Mouse (Mus musculus): Measurements from ENCODE around the gene Tbc1d2. TPM values are rescaled to one million over a fixed set of nuclear protein-coding genes. Genes with fewer than 3 reads are reported as not detected.

Gene Tbc1d2
- polyA plus RNA-seq (2016; fragmentation: Nextera tagmentation; extraction: Ambion mirVana): 0.83 and 0.98 TPM in 2 replicates

DNA sequence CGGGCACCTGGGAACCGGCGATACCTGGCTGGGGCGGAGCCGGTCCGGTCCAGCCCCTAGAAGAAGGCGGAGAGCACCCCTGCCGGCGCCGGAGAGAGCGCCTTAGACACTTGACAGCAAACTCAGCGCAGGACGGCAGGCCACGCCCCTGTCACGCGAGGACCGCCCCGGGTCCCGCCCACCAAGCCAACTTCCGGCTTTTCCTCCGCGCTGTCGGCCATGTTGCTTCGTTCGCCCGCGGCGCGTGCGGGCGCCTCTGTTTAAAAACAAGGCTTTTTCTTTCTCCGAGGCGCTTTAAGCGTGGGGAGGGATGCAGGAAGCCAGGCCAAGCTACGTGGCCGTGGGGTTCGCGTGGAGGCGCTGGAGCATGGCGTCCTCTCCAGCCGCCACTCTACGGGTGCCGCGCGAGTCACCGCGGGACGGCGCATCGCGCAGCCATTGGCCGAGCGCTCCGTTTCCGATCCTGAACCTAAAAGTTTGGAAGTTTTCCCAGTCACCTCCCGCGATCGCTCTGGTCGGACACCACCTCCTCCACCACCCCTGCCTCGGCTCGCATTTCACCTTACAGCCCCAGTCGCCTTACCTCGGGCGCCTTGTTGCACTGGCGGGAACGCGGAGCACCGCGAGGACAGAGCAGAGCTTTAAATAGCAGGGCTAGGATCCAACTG lies at the start of gene Tbc1d2:
Gene Tbc1d2, minus strand, starts transcription at position 124 of the 668 bp plus-strand sequence.
- Histone ChIP-seq H3K27me3 (peaks cover 49% of the 10 kb centered on the region), H3K36me3 (replicated peaks) (no peaks in the 10 kb centered on the region), H3K4me3 (replicated peaks) (peak within 1 kb of the TSS; percentile 73), H3K4me1 (peaks cover 12% of the 10 kb centered on the region; the same call in 1 of the 2 replicates), H3K9me3 (no peaks in the 10 kb centered on the region), H3K9ac (peak within 1 kb of the TSS; percentile 62), H3K4me2 (peak within 1 kb of the TSS; percentile 94), H3K27ac (peak within 1 kb of the TSS; percentile 70; the same call in 1 of the 2 replicates)
- under 1% methylated on average over 67 of the region's 69 CpGs for WGBS
- peak; percentile 97 for ATAC-seq (ENCODE audit: low FRiP score)

DNA sequence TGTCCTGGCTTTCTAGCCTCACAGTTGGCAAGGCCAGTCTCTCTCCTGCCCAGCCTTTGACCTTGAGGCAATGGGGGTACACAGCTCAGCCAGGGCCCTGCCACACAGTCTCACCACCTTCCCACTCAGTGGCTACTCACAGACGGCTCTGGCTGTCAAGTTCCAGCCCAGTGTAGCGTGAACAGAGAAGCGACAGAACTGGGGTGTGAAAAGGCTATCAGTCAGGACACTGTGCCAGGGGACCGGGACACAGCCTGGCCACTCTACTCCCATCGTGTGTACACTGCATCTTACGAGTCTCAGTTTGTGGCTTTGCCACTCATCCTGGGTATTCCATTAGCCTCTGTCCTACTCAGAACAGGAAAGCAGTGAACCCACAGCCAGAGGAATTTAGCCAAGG lies 46.5 kb upstream of the Tbc1d2 start:
- Histone ChIP-seq H3K36me3 (replicated peaks) (no peaks in the 10 kb centered on the region), H3K4me3 (replicated peaks) (no peak overlapping the region), H3K27me3 (0 out of 2 replicates have a peak, but pooled peaks cover 6% of the 10 kb centered on the region), H3K4me2 (no peak overlapping the region), H3K4me1 (peaks cover 5% of the 10 kb centered on the region; the same call in 1 of the 2 replicates), H3K9me3 (no peaks in the 10 kb centered on the region), H3K27ac (no peak overlapping the region), H3K9ac (no peak overlapping the region)
- ATAC-seq (ENCODE audit: low FRiP score): no peak
- WGBS: 77% methylated on average over 6 of the region's 6 CpGs

DNA sequence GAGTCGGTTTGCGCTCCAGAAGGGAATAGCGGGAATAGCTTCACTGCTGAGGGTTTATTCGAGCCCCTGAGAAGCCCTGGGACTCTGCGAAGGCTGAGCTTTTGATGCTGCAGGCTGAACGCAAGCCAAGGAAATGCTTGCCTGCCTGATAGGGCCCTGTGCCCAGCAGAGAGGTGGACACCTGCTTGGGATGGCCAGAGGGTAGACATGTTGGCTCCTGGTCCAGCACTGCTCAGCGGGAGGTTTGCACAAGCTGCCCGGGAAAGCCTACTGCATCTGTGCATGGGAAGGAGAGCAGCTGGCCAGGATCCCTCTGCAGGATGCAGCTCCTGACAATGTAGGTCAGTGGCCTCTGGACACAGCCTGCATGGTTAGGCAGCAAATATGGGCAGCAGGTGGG lies 40.6 kb upstream of the Tbc1d2 start:
- Histone ChIP-seq H3K9ac (no peak overlapping the region), H3K27me3 (0 out of 2 replicates have a peak, but pooled peaks cover 5% of the 10 kb centered on the region), H3K4me2 (no peak overlapping the region), H3K36me3 (replicated peaks) (no peaks in the 10 kb centered on the region), H3K4me3 (replicated peaks) (no peak overlapping the region), H3K4me1 (no peaks in the 10 kb centered on the region), H3K9me3 (0 out of 2 replicates have a peak, but pooled peaks cover 2% of the 10 kb centered on the region), H3K27ac (no peak overlapping the region)
- ATAC-seq (ENCODE audit: low FRiP score): no peak
- 83% methylated on average over 8 of the region's 8 CpGs for WGBS

DNA sequence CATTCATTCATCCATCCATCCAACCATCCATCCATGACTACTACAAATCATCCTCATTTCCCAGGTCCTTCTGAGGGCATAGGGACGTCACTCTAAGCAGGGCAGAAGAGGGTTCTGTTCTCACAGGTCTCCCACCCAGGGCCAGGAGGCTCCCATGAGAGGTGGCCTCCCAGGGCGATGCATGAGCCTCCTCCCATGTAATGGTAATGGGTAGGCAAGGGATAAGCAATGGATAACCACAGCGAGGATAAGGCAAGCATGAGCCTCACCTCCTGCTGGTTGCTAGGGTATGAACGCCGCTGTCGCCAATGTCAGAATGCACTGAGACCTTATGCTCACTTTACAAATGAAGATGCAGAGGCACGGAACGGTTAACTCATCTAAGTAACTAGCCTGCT lies 40.0 kb upstream of the Tbc1d2 start:
- Histone ChIP-seq H3K27me3 (0 out of 2 replicates have a peak, but pooled peaks cover 5% of the 10 kb centered on the region), H3K4me3 (replicated peaks) (no peak overlapping the region), H3K9ac (no peak overlapping the region), H3K27ac (no peak overlapping the region), H3K4me1 (no peaks in the 10 kb centered on the region), H3K36me3 (replicated peaks) (no peaks in the 10 kb centered on the region), H3K4me2 (no peak overlapping the region), H3K9me3 (0 out of 2 replicates have a peak, but pooled peaks cover 2% of the 10 kb centered on the region)
- ATAC-seq (ENCODE audit: low FRiP score): no peak
- 88% methylated on average over 8 of the region's 8 CpGs for WGBS

DNA sequence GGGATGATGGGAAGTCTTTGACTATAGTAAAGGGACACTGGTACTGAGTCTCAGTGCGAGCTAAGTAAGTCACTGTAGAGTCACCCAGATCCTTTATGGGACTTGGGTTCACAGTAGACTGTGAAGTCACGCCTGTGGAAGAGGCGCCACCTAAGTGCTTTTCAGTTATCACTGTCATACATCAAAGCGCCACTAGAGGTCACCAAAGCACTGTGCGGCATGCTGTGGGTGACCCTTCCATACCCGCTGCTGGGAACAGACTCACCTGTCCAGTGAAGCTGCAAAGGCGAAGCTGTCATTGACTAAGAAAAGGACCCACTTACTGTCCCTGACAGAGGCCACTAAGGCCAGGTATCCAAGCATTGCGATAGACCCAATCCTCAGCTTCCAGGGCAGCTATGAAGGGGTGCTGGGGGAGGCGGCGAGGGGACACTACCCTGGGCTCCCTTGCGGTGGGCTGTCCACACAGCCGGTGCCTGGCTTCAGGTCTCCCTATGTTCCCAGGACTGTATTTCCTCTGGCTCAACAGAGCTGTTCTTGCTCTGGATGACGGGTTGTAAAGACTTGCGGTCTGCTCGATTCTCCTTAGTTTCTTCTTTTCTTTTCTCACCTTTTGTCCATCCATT lies 39.5 kb upstream of the Tbc1d2 start:
- Histone ChIP-seq H3K36me3 (replicated peaks) (no peaks in the 10 kb centered on the region), H3K4me3 (replicated peaks) (no peak overlapping the region), H3K27ac (no peak overlapping the region), H3K27me3 (0 out of 2 replicates have a peak, but pooled peaks cover 5% of the 10 kb centered on the region), H3K4me1 (no peaks in the 10 kb centered on the region), H3K4me2 (no peak overlapping the region), H3K9me3 (0 out of 2 replicates have a peak, but pooled peaks cover 2% of the 10 kb centered on the region), H3K9ac (no peak overlapping the region)
- WGBS: 45% methylated on average over 15 of the region's 15 CpGs
- peak; percentile 70 for ATAC-seq (ENCODE audit: low FRiP score)

DNA sequence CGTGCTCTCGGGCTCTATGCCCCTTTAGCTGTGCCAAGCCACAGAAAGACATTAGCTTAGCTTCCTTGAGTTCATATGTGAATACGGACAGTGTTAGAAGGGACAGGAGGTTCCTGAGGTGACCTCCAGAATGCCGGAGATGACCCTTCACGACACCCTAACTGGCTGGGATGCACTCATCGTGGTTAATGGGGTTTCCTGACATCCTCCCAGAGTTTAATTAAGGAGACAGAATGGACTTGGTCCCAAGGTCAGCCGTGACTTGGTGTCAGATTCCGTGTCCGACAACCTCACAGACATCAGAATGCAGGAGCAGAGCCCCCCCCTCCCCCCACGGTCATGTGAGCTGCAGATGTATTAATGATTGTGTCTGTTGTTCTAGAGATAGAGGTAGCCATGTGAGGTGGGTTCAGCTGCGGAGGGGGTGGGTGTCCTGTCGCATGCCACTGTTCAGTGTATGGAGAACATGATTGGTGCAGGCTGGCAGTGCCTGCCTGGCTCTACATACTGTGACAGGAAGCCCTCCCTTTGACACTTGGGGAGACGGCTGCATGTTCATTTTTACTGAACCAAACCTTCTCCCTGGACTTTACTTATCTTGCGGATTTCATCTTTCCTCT lies 38.3 kb upstream of the Tbc1d2 start:
- 0 out of 2 replicates have a peak, but pooled peaks cover 5% of the 10 kb centered on the region for H3K27me3 ChIP-seq
- H3K9ac ChIP-seq: no peak overlapping the region
- 0 out of 2 replicates have a peak, but pooled peaks cover 2% of the 10 kb centered on the region for H3K9me3 ChIP-seq
- H3K36me3 ChIP-seq (replicated peaks): no peaks in the 10 kb centered on the region
- H3K27ac ChIP-seq: no peak overlapping the region
- H3K4me2 ChIP-seq: no peak overlapping the region
- H3K4me1 ChIP-seq: no peaks in the 10 kb centered on the region
- WGBS: 84% methylated on average over 14 of the region's 14 CpGs
- ATAC-seq (ENCODE audit: low FRiP score): no peak
- no peak overlapping the region for H3K4me3 ChIP-seq (replicated peaks)

DNA sequence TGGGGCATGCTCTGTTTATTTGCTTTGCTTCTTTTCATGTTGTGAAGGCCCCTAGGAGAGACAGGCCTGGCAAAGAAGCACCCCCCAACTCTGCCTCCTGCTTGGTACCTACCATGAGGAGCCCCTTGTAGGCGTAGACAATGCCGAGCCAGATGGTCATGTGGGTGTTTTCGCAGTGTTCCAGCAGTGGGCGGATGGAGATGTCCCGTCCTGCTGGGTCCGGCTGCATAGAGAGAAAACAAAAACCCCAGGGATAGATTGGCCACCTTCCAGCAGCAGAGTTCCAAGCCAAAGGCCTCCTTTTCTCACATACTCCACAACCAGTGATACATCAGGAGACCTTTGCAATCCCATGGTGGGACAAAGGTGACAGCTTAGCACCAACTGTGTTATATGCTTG lies 34.2 kb upstream of the Tbc1d2 start:
- Histone ChIP-seq H3K27ac (no peak overlapping the region), H3K27me3 (peaks cover 2% of the 10 kb centered on the region; the same call in 1 of the 2 replicates), H3K9me3 (no peaks in the 10 kb centered on the region), H3K36me3 (replicated peaks) (no peaks in the 10 kb centered on the region), H3K4me1 (no peaks in the 10 kb centered on the region), H3K4me3 (replicated peaks) (no peak overlapping the region), H3K4me2 (no peak overlapping the region), H3K9ac (no peak overlapping the region)
- 76% methylated on average over 6 of the region's 6 CpGs for WGBS
- ATAC-seq (ENCODE audit: low FRiP score): no peak

DNA sequence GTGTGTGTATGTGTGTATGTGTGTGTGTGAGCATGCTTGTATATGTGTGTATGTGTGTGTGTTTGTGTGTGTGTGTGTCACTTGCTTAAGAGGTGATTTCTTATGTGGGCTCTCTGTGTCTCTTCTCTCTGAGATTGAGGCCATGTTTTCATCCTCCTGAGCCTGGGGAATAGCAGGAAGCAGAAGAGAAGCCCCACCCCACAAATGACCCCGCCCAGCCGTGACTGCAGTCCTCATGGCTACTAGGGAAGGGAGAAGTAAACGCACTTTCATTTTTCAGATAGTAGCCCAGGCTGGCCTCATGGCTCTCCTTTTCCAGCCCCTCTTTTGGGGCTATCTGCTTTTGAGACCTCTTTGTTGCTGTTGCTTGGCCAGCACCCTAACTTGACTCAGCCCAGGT lies 26.6 kb upstream of the Tbc1d2 start:
- H3K4me1 ChIP-seq: no peaks in the 10 kb centered on the region
- H3K27ac ChIP-seq: no peak overlapping the region
- H3K27me3 ChIP-seq: peaks cover 4% of the 10 kb centered on the region; the same call in 1 of the 2 replicates
- H3K9ac ChIP-seq: no peak overlapping the region
- 77% methylated on average over 3 of the region's 3 CpGs for WGBS
- H3K4me3 ChIP-seq (replicated peaks): no peak overlapping the region
- no peak overlapping the region for H3K4me2 ChIP-seq
- H3K36me3 ChIP-seq (replicated peaks): no peaks in the 10 kb centered on the region
- no peaks in the 10 kb centered on the region for H3K9me3 ChIP-seq
- ATAC-seq (ENCODE audit: low FRiP score): no peak

DNA sequence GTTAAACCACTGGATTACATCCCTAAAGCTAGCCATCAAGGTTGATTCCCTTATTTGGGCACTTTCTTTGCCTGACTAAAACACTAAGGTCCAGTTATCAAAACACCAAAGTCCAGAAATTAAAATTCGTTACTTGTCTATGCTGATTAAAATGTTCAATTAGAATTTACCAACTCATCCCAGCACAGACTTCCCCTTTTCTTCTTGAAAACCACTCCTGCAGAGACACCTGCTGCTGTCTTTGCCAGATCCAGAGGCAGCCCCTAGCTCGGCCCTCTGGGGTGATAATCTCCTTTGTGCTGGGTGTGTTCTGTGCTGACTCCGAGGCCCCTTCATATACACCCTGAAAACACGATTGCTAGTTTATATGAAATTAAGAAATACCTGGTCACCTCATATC lies 26.0 kb upstream of the Tbc1d2 start:
- WGBS: 41% methylated on average over 4 of the region's 4 CpGs

DNA sequence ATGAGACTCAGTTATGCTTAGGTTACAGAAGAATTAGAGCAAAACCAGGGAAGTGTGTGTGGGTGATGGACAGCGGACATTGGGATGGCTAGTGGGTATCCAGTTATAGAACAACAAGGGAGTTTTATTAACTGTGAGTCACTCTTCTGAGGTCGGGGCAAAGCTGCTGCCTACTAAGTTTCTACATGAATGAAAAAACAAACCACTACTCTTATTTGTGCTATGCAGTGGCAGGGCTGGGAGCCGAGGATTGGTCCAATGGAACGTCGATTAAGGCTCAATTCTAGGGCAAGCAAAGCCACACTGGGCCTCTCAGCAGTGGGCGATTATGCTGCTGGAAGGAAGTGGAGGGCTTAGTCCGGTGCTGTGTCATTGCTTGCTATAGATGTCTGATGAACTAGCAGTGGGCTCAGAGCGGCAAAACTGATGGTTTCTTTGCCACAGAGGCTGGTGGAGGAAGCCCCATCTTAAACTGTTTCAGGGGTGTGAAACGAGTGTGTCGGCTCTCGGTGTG lies 25.3 kb upstream of the Tbc1d2 start:
- H3K4me2 ChIP-seq: no peak overlapping the region
- H3K9ac ChIP-seq: no peak overlapping the region
- WGBS: 68% methylated on average over 11 of the region's 11 CpGs
- ATAC-seq (ENCODE audit: low FRiP score): no peak
- H3K27me3 ChIP-seq: 0 out of 2 replicates have a peak, but pooled peaks cover 4% of the 10 kb centered on the region
- no peaks in the 10 kb centered on the region for H3K36me3 ChIP-seq (replicated peaks)
- H3K27ac ChIP-seq: no peak overlapping the region
- H3K4me1 ChIP-seq: no peaks in the 10 kb centered on the region
- H3K9me3 ChIP-seq: no peaks in the 10 kb centered on the region
- H3K4me3 ChIP-seq (replicated peaks): no peak overlapping the region

More for the DNA sequence above, 26.0 kb upstream of the Tbc1d2 start:
- H3K9me3 ChIP-seq: no peaks in the 10 kb centered on the region
- H3K36me3 ChIP-seq (replicated peaks): no peaks in the 10 kb centered on the region
- no peak overlapping the region for H3K4me2 ChIP-seq
- no peak overlapping the region for H3K4me3 ChIP-seq (replicated peaks)
- H3K27me3 ChIP-seq: peaks cover 4% of the 10 kb centered on the region; the same call in 1 of the 2 replicates
- no peak overlapping the region for H3K9ac ChIP-seq
- no peaks in the 10 kb centered on the region for H3K4me1 ChIP-seq
- no peak for ATAC-seq (ENCODE audit: low FRiP score)
- no peak overlapping the region for H3K27ac ChIP-seq

DNA sequence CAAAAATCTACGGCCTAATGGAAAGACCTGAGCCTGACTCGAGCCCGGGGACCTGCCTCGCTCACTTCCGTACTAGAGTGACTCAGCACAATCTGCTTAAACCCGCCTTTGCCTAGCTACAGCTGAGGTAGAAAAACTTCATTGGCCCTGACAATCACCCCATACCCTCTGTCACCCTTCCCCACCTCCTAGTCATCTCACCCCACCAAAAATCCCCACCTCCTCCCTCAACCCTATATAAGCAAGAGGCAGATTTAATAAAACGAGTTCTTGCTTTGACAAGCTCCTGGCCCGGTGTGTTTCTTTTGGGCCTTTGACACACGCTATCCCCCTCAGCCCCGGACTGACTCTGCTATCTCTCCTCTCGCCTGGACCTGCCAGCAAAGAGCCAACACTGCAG lies 18.6 kb upstream of the Tbc1d2 start:
- no peak overlapping the region for H3K9ac ChIP-seq
- H3K36me3 ChIP-seq (replicated peaks): no peaks in the 10 kb centered on the region
- peaks cover 22% of the 10 kb centered on the region for H3K4me1 ChIP-seq
- 78% methylated on average over 11 of the region's 11 CpGs for WGBS
- no peak for ATAC-seq (ENCODE audit: low FRiP score)
- no peaks in the 10 kb centered on the region for H3K9me3 ChIP-seq
- H3K27ac ChIP-seq: no peak overlapping the region
- H3K4me3 ChIP-seq (replicated peaks): no peak overlapping the region
- H3K27me3 ChIP-seq: no peaks in the 10 kb centered on the region
- H3K4me2 ChIP-seq: no peak overlapping the region

DNA sequence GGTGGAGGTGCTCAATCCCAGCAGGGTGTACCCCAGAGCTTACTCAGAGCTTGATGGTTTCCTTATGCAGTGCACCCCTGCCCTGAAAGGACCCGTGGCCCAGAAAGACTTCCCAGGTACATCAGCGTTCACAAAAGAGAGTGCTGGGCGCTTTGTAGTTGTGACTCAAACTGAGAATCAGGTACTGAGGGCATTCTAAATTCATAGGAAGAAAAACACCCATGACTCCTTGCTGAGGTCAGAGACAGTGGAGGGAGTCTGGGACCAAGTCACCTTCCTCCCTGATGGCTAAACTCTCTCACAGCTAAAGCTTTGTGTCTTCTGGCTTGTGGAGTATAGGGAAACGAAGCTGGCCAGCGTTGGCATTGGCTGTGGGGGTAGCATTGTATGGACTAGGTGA lies 16.4 kb upstream of the Tbc1d2 start:
- no peaks in the 10 kb centered on the region for H3K36me3 ChIP-seq (replicated peaks)
- peaks cover 23% of the 10 kb centered on the region for H3K4me1 ChIP-seq
- H3K4me2 ChIP-seq: no peak overlapping the region
- no peaks in the 10 kb centered on the region for H3K9me3 ChIP-seq
- no peak overlapping the region for H3K27ac ChIP-seq
- no peak overlapping the region for H3K4me3 ChIP-seq (replicated peaks)
- ATAC-seq (ENCODE audit: low FRiP score): no peak
- H3K9ac ChIP-seq: no peak overlapping the region
- 52% methylated on average over 5 of the region's 5 CpGs for WGBS
- 0 out of 2 replicates have a peak, but pooled peaks cover 4% of the 10 kb centered on the region for H3K27me3 ChIP-seq

All from forebrain, embryonic 12.5 days (tissue).